Comparison of ENCODE assay signal across 9 mouse cellular contexts in the genomic region with DNA sequence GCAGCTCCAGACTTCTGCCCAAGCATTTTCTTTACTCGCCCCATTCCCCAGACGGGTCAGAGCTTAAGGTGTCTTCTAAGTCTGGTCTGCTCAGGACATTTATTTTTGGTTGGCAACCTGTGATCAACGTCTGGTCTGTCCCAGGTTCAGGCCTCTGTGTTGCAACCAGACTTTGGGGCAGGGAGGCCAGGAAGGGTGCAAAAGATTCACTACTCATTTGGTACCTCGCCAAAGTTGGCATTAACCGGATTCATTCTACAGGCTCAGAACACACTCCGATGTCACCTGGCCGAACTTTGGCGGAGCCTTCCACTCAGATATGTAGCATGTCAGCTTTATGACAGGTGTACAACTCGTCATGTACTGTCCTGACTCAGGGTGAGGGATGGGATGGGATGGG. TPM values are rescaled to one million over a fixed set of nuclear protein-coding genes. Genes with fewer than 3 reads are reported as not detected.
A peak's percentile ranks its signal among the peaks of the same experiment; 100 is the strongest.
DNase-seq lines count a peak whose midpoint lies in the region; ATAC-seq and TF ChIP-seq lines count a peak whose summit lies in the region.
"Had no signal": no experiment of that assay in that cellular context is flagged by ENCODE, and none has a peak within 500 bp of the region (broad histone marks: within the 10 kb centered on the region; RNA-seq: fewer than 3 reads in every experiment).

No protein-coding gene starts in this region.

- no peak for TF ChIP-seq CTCF in liver, adult 2 months (IDR thresholded peaks at IDR 0.05; ENCODE audit: low read depth, low read length)

- peak; percentile 16; the same call in 1 of the 2 replicates for ATAC-seq in neural tube, embryonic 15.5 days (ENCODE audit: low FRiP score)

- H3K9ac ChIP-seq in liver, adult 2 months (ENCODE audit: low read depth, low read length): peak overlapping the region; percentile 93
- H3K9ac ChIP-seq in neural tube, embryonic 15.5 days (replicated peaks): peak overlapping the region; percentile 63

- H3K27ac ChIP-seq in liver, adult 2 months (replicated peaks; ENCODE audit: insufficient read depth, low read depth, low read length): peak overlapping the region; percentile 100
- H3K27ac ChIP-seq in forebrain, embryonic 10.5 days: peak overlapping the region; percentile 86
- peak overlapping the region; percentile 81 for H3K27ac ChIP-seq in neural tube, embryonic 15.5 days (replicated peaks)

- no peaks in the 10 kb centered on the region for H3K9me3 ChIP-seq in forebrain, embryonic 10.5 days
- H3K9me3 ChIP-seq in neural tube, embryonic 15.5 days (replicated peaks): no peaks in the 10 kb centered on the region

- 0 out of 2 replicates have a peak, but pooled peaks have one; percentile 9 for TF ChIP-seq POLR2A in liver, adult 2 months (IDR thresholded peaks at IDR 0.05; ENCODE audit: extremely low read depth, insufficient read depth, low read length)

- 9% methylated on average over 9 of the region's 9 CpGs for WGBS in liver, adult 2 months
- WGBS in forebrain, embryonic 10.5 days: 39% methylated on average over 9 of the region's 9 CpGs
- WGBS in neural tube, embryonic 15.5 days: 45% methylated on average over 9 of the region's 9 CpGs

- peaks cover 7% of the 10 kb centered on the region; the same call in 1 of the 2 replicates for H3K36me3 ChIP-seq in liver, adult 2 months (ENCODE audit: control insufficient read depth, insufficient read depth, low read length)
- no peaks in the 10 kb centered on the region for H3K36me3 ChIP-seq in forebrain, embryonic 10.5 days (replicated peaks)
- no peaks in the 10 kb centered on the region for H3K36me3 ChIP-seq in neural tube, embryonic 15.5 days

- peaks cover 11% of the 10 kb centered on the region; the same call in 1 of the 2 replicates for H3K79me2 ChIP-seq in liver, adult 2 months (ENCODE audit: control insufficient read depth, insufficient read depth, low read length)

- H3K4me1 ChIP-seq in liver, adult 2 months (ENCODE audit: control insufficient read depth, insufficient read depth, low read length): peaks cover 36% of the 10 kb centered on the region
- peaks cover 79% of the 10 kb centered on the region for H3K4me1 ChIP-seq in forebrain, embryonic 10.5 days
- peaks cover 62% of the 10 kb centered on the region for H3K4me1 ChIP-seq in neural tube, embryonic 15.5 days

- H3K4me3 ChIP-seq in liver, adult 2 months (ENCODE audit: insufficient read depth, low read depth, low read length): peak overlapping the region; percentile 79
- peak overlapping the region; percentile 60 for H3K4me3 ChIP-seq in forebrain, embryonic 10.5 days
- H3K4me3 ChIP-seq in neural tube, embryonic 15.5 days (replicated peaks): peak overlapping the region; percentile 64

- H3K27me3 ChIP-seq in liver, adult 2 months (ENCODE audit: control insufficient read depth, insufficient read depth, low read length): no peaks in the 10 kb centered on the region
- peaks cover 10% of the 10 kb centered on the region; the same call in 1 of the 2 replicates for H3K27me3 ChIP-seq in forebrain, embryonic 10.5 days (ENCODE audit: poor library complexity, severe bottlenecking)
- H3K27me3 ChIP-seq in neural tube, embryonic 15.5 days (replicated peaks): no peaks in the 10 kb centered on the region

- H3K4me2 ChIP-seq in neural tube, embryonic 15.5 days: peak overlapping the region; percentile 75

- DNase-seq in liver, adult 2 months (ENCODE audit: extremely low read depth, low read depth, low spot score): peak; percentile 87
- no peak for DNase-seq in liver
- no peak for DNase-seq in forebrain, embryonic 10.5 days (ENCODE audit: extremely low spot score, low spot score)
- DNase-seq in kidney, postnatal 25 days: peak; percentile 41 to 67
- DNase-seq in left cerebral cortex, adult 9 months (ENCODE audit: low spot score in 2 of 2): no peak
- DNase-seq in frontal cortex, postnatal 36 days (ENCODE audit: low spot score in 2 of 2): no peak
- no peak for DNase-seq in retina, embryonic 14.5 days (ENCODE audit: low spot score)

RNA-seq across cellular contexts. Expression of a gene that starts 0.5 kb away (rescaled TPM):
- 8.2 and 10.4 TPM in 2 replicates for total RNA-seq in liver, adult 2 months (2014; rRNA removed)
- 22.7 and 24.4 TPM in 2 replicates for polyA plus RNA-seq in liver, adult 2 months (2012; rRNA removed)
- polyA plus RNA-seq in forebrain, embryonic 10.5 days (2016; fragmentation: Nextera tagmentation; extraction: Ambion mirVana): 40.7 and 42.8 TPM in 2 replicates
- polyA plus RNA-seq in neural tube, embryonic 15.5 days (2015; fragmentation: Nextera tagmentation; extraction: Ambion mirVana): 73.2 and 77.0 TPM in 2 replicates

RNA-seq across cellular contexts. Expression of a gene that starts 0.7 kb away (rescaled TPM):
- total RNA-seq in liver, adult 2 months (2014; rRNA removed): 129 and 183 TPM in 2 replicates
- polyA plus RNA-seq in liver, adult 2 months (2012; rRNA removed): 402 and 415 TPM in 2 replicates
- 4.4 and 6.0 TPM in 2 replicates for polyA plus RNA-seq in forebrain, embryonic 10.5 days (2016; fragmentation: Nextera tagmentation; extraction: Ambion mirVana)
- polyA plus RNA-seq in neural tube, embryonic 15.5 days (2015; fragmentation: Nextera tagmentation; extraction: Ambion mirVana): 10.0 and 13.6 TPM in 2 replicates

RNA-seq across cellular contexts. Expression of a gene that starts 5.1 kb away (rescaled TPM):
- total RNA-seq in liver, adult 2 months (2014; rRNA removed): 15.9 and 22.2 TPM in 2 replicates
- polyA plus RNA-seq in liver, adult 2 months (2012; rRNA removed): 43.3 and 52.5 TPM in 2 replicates
- 337 and 351 TPM in 2 replicates for polyA plus RNA-seq in forebrain, embryonic 10.5 days (2016; fragmentation: Nextera tagmentation; extraction: Ambion mirVana)
- 185 and 222 TPM in 2 replicates for polyA plus RNA-seq in neural tube, embryonic 15.5 days (2015; fragmentation: Nextera tagmentation; extraction: Ambion mirVana)

RNA-seq across cellular contexts. Expression of a gene that starts 9.8 kb away (rescaled TPM):
- total RNA-seq in liver, adult 2 months (2014; rRNA removed): 65.2 and 76.5 TPM in 2 replicates
- 50.7 and 64.3 TPM in 2 replicates for polyA plus RNA-seq in liver, adult 2 months (2012; rRNA removed)
- polyA plus RNA-seq in forebrain, embryonic 10.5 days (2016; fragmentation: Nextera tagmentation; extraction: Ambion mirVana): 45.6 and 51.3 TPM in 2 replicates
- polyA plus RNA-seq in neural tube, embryonic 15.5 days (2015; fragmentation: Nextera tagmentation; extraction: Ambion mirVana): 20.5 and 24.9 TPM in 2 replicates

RNA-seq across cellular contexts. Expression of a gene that starts 17.8 kb away (rescaled TPM):
- total RNA-seq in liver, adult 2 months (2014; rRNA removed): not detected in 2 replicates
- polyA plus RNA-seq in liver, adult 2 months (2012; rRNA removed): not detected in 2 replicates
- 0.10 and 0.27 TPM in 2 replicates for polyA plus RNA-seq in forebrain, embryonic 10.5 days (2016; fragmentation: Nextera tagmentation; extraction: Ambion mirVana)
- polyA plus RNA-seq in neural tube, embryonic 15.5 days (2015; fragmentation: Nextera tagmentation; extraction: Ambion mirVana): 1.1 and 1.4 TPM in 2 replicates
- total RNA-seq: adrenal gland, postnatal 14 days had no signal

Comparison
In these comparisons a context has a peak if more than half of its experiments do, and no peak if none do; other contexts are left out.
1. DNase-seq: peak in liver, adult 2 months (single experiment) and kidney, postnatal 25 days (2 of 2); none in liver (single experiment), forebrain, embryonic 10.5 days (single experiment), left cerebral cortex, adult 9 months (0 of 2), frontal cortex, postnatal 36 days (0 of 2) and retina, embryonic 14.5 days (single experiment).
2. RNA of a gene that starts 0.7 kb away (polyA plus RNA-seq): 402 to 415 TPM in liver, adult 2 months; 10.0 to 13.6 TPM in neural tube, embryonic 15.5 days and 4.4 to 6.0 TPM in forebrain, embryonic 10.5 days; every median in the first group is over 10 times any median in the second.
3. Peak in every context shown above with its lines, with median percentiles within 50 percentile points of each other: H3K27ac ChIP-seq and H3K4me3 ChIP-seq.